Mouse (Mus musculus): ENCODE results near the gene Cnot3. TPM values are rescaled to one million over a fixed set of nuclear protein-coding genes. Genes with fewer than 3 reads are reported as not detected.

Gene Cnot3
- polyA plus RNA-seq, 1 experiment from 2014 or later: 12.9 TPM

- Histone ChIP-seq H3K27ac (ENCODE audit: low read depth) (peak within 1 kb of the TSS; percentile 55), H3K27me3 (ENCODE audit: insufficient read depth, low read length) (no peaks in the 10 kb centered on the region), H3K9ac (replicated peaks) (peak within 1 kb of the TSS; percentile 75), H3K4me1 (ENCODE audit: insufficient read depth) (peaks cover 14% of the 10 kb centered on the region), H3K4me2 (ENCODE audit: low read depth, low read length) (peak within 1 kb of the TSS; percentile 78), H3K36me3 (replicated peaks; ENCODE audit: insufficient read depth, low read length) (peaks cover 22% of the 10 kb centered on the region), H3K4me3 (ENCODE audit: low read depth, low read length) (peak within 1 kb of the TSS; percentile 75), H3K9me3 (ENCODE audit: low read length) (no peaks in the 10 kb centered on the region)
- peak; percentile 89 for DNase-seq
- TF ChIP-seq EP300 (IDR thresholded peaks at IDR 0.05; ENCODE audit: low read depth) (no peak), CTCF (IDR thresholded peaks at IDR 0.05; ENCODE audit: low read depth) (no peak)
- 1% methylated on average over 31 of the region's 32 CpGs for WGBS (ENCODE audit: insufficient replicate concordance)
- ATAC-seq: peak; percentile 98
These were observed 27.6 kb upstream of the Cnot3 start, which contains the start of gene Ndufa3 for GRCm38 (mm10) chr7:3617242-3617995. Ndufa3 (plus strand) TSS chr7:3617373.

- H3K27me3 ChIP-seq (ENCODE audit: insufficient read depth, low read length): no peaks in the 10 kb centered on the region
- no peak for TF ChIP-seq CTCF (IDR thresholded peaks at IDR 0.05; ENCODE audit: low read depth)
- TF ChIP-seq EP300 (IDR thresholded peaks at IDR 0.05; ENCODE audit: low read depth): no peak
- peak overlapping the region; percentile 77 for H3K9ac ChIP-seq (replicated peaks)
- peak overlapping the region; percentile 83 for H3K4me2 ChIP-seq (ENCODE audit: low read depth, low read length)
- ATAC-seq: peak; percentile 6; the same call in 1 of the 2 replicates
- H3K36me3 ChIP-seq (replicated peaks; ENCODE audit: insufficient read depth, low read length): peaks cover 19% of the 10 kb centered on the region
- peak overlapping the region; percentile 73 for H3K4me3 ChIP-seq (ENCODE audit: low read depth, low read length)
- 35% methylated on average over 4 of the region's 4 CpGs for WGBS (ENCODE audit: insufficient replicate concordance)
- no peaks in the 10 kb centered on the region for H3K9me3 ChIP-seq (ENCODE audit: low read length)
- H3K4me1 ChIP-seq (ENCODE audit: insufficient read depth): peaks cover 14% of the 10 kb centered on the region
- peak overlapping the region; percentile 93 for H3K27ac ChIP-seq (ENCODE audit: low read depth)
- no peak for DNase-seq
These were observed 16.0 kb upstream of the Cnot3 start for GRCm38 (mm10) chr7:3629030-3629429.

GRCm38 (mm10) chr7:3629543-3630477 is 15.3 kb upstream of the Cnot3 start, which contains the start of the genes Tfpt and Prpf31:
Tfpt (minus strand) TSS chr7:3629929.
Prpf31 (plus strand) TSS chr7:3629985.
- peak within 1 kb of the TSS; percentile 77 for H3K9ac ChIP-seq (replicated peaks)
- ATAC-seq: peak; percentile 94

GRCm38 (mm10) chr7:3630478-3630815 is 14.6 kb upstream of the Cnot3 start:
- Histone ChIP-seq H3K27me3 (ENCODE audit: insufficient read depth, low read length) (no peaks in the 10 kb centered on the region), H3K4me3 (ENCODE audit: low read depth, low read length) (peak overlapping the region; percentile 73), H3K4me2 (ENCODE audit: low read depth, low read length) (peak overlapping the region; percentile 83), H3K9me3 (ENCODE audit: low read length) (no peaks in the 10 kb centered on the region), H3K9ac (replicated peaks) (peak overlapping the region; percentile 77), H3K4me1 (ENCODE audit: insufficient read depth) (peaks cover 14% of the 10 kb centered on the region), H3K36me3 (replicated peaks; ENCODE audit: insufficient read depth, low read length) (peaks cover 22% of the 10 kb centered on the region), H3K27ac (ENCODE audit: low read depth) (peak overlapping the region; percentile 93; the same call in 1 of the 2 replicates)
- no peak for DNase-seq
- no peak for ATAC-seq
- no peak for TF ChIP-seq CTCF (IDR thresholded peaks at IDR 0.05; ENCODE audit: low read depth)
- TF ChIP-seq EP300 (IDR thresholded peaks at IDR 0.05; ENCODE audit: low read depth): no peak
- 50% methylated on average over 3 of the region's 3 CpGs for WGBS (ENCODE audit: insufficient replicate concordance)

More at GRCm38 (mm10) chr7:3629543-3630477, 15.3 kb upstream of the Cnot3 start, which contains the start of the genes Tfpt and Prpf31:
- H3K4me2 ChIP-seq (ENCODE audit: low read depth, low read length): peak within 1 kb of the TSS; percentile 83
- H3K27ac ChIP-seq (ENCODE audit: low read depth): peak within 1 kb of the TSS; percentile 93
- peak within 1 kb of the TSS; percentile 73 for H3K4me3 ChIP-seq (ENCODE audit: low read depth, low read length)
- H3K4me1 ChIP-seq (ENCODE audit: insufficient read depth): peaks cover 14% of the 10 kb centered on the region
- no peaks in the 10 kb centered on the region for H3K9me3 ChIP-seq (ENCODE audit: low read length)
- TF ChIP-seq EP300 (IDR thresholded peaks at IDR 0.05; ENCODE audit: low read depth) (peak; percentile 88), CTCF (IDR thresholded peaks at IDR 0.05; ENCODE audit: low read depth) (no peak)
- WGBS (ENCODE audit: insufficient replicate concordance): 1% methylated on average over 47 of the region's 47 CpGs
- peaks cover 17% of the 10 kb centered on the region for H3K36me3 ChIP-seq (replicated peaks; ENCODE audit: insufficient read depth, low read length)
- H3K27me3 ChIP-seq (ENCODE audit: insufficient read depth, low read length): no peaks in the 10 kb centered on the region
- peak; percentile 92 for DNase-seq

GRCm38 (mm10) chr7:3643412-3643811 is 1.7 kb upstream of the Cnot3 start:
- Histone ChIP-seq H3K36me3 (replicated peaks; ENCODE audit: insufficient read depth, low read length) (peaks cover 33% of the 10 kb centered on the region), H3K4me3 (ENCODE audit: low read depth, low read length) (no peak overlapping the region)
- no peak for ATAC-seq

More at GRCm38 (mm10) chr7:3643412-3643811, 1.7 kb upstream of the Cnot3 start:
- Histone ChIP-seq H3K27me3 (ENCODE audit: insufficient read depth, low read length) (no peaks in the 10 kb centered on the region), H3K4me1 (ENCODE audit: insufficient read depth) (peaks cover 23% of the 10 kb centered on the region), H3K27ac (ENCODE audit: low read depth) (no peak overlapping the region), H3K4me2 (ENCODE audit: low read depth, low read length) (no peak overlapping the region), H3K9ac (replicated peaks) (no peak overlapping the region), H3K9me3 (ENCODE audit: low read length) (no peaks in the 10 kb centered on the region)
- TF ChIP-seq EP300 (IDR thresholded peaks at IDR 0.05; ENCODE audit: low read depth): no peak
- no peak for TF ChIP-seq CTCF (IDR thresholded peaks at IDR 0.05; ENCODE audit: low read depth)
- WGBS (ENCODE audit: insufficient replicate concordance): 36% methylated on average over 5 of the region's 5 CpGs
- DNase-seq: no peak

Measured in liver, postnatal 0 days (tissue).